Mouse (Mus musculus) heart, adult 18-20 months (tissue): ENCODE measurements around the gene Supt6. TPM values are rescaled to one million over a fixed set of nuclear protein-coding genes. Genes with fewer than 3 reads are reported as not detected.

ENCODE experiments used
- DNase-seq, 2 experiments: peaks; one replicate each; pipeline ENCODE4 v3.0.0; 2021 to 2022; ENCODE audit warnings: mixed read lengths in 1 of 2
- total RNA-seq, 2 experiments: library from RNA; stranded (reverse); gene quantifications; 2 replicates each; pipeline ENCODE4 v1.2.3; 2021

Supt6 gene
- total RNA-seq, 2 experiments from 2014 or later = 28.4 to 29.7 TPM

DNA sequence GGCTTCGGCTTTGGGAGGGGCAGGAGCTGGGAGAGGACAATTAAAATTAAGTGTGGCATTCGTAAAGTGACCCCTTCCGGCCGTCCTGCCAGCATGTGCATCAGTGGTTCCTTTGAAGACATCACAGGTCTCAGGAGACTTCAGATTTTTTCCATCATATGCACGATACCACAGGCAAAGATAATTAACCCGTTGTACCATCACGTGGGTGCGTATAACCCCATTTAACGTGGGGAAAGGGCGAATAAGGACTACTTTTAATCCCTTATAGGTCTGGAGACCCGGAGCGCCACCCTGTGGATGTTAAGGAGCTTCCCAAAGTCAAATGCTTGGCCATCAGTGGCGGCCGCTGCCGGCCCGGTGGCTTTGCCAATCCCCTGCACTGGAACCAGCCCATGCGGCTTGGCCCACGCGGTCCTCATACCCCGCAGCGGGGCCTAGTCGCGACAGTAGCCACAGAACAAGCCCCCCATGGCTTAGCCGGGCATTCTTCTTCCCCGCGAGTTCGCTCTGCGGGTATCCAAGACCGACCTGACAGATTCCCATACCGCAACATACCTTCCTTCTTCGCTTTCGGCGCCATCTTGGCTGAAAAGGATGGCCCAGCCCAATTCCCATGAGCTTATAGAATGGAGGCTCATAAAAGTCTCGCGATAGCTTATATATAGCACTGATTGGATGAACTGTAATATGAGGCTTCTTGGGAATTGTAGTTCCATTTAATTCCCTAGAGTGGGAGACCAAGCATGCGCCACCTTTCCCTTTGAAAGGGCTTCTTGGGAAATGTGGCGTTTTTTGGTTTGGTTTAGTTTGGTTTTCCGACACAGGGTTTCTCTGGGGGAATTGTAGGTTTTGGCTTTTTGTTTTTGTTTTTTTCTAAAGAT, 62.6 kb downstream of the Supt6 start, which contains the start of gene Rpl23a:
Rpl23a (minus strand) TSS at position 624 of the 884 bp plus-strand sequence.
- DNase-seq = peak; percentile 91

GRCm38 (mm10) chr11:78182450-78182849, 63.3 kb downstream of the Supt6 start:
- no peak for DNase-seq

DNA sequence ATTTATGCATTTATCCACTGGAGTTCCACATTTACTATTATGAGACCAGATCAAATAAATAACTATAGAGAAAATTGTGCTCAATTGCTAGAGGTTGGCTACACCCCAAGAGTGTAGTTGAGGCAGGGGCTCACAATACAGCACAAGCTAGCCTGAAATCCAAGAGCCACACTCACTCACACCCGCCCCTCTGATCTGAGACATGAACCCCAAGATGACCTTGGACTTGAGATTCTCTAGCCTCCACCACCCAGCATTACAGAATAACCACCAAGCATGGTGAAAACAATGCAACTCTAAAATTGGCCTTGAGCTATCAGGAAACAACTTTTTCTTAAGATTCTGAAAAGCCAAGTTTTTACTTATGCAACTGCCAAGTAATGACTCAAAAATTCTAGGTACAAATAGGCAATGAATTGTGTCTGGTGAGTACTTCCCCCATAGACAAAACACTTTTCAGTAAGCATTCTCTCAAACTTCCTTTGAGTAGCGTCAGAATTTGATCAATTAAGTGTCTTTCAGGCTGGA, 63.9 kb downstream of the Supt6 start:
- DNase-seq = no peak

GRCm38 (mm10) chr11:78180081-78180761, 65.6 kb downstream of the Supt6 start:
- no peak for DNase-seq

- no peak for DNase-seq
These were observed 66.3 kb downstream of the Supt6 start for GRCm38 (mm10) chr11:78179438-78179999.

GRCm38 (mm10) chr11:78178859-78179437, 66.8 kb downstream of the Supt6 start:
- DNase-seq = peak; percentile 57 to 68

DNA sequence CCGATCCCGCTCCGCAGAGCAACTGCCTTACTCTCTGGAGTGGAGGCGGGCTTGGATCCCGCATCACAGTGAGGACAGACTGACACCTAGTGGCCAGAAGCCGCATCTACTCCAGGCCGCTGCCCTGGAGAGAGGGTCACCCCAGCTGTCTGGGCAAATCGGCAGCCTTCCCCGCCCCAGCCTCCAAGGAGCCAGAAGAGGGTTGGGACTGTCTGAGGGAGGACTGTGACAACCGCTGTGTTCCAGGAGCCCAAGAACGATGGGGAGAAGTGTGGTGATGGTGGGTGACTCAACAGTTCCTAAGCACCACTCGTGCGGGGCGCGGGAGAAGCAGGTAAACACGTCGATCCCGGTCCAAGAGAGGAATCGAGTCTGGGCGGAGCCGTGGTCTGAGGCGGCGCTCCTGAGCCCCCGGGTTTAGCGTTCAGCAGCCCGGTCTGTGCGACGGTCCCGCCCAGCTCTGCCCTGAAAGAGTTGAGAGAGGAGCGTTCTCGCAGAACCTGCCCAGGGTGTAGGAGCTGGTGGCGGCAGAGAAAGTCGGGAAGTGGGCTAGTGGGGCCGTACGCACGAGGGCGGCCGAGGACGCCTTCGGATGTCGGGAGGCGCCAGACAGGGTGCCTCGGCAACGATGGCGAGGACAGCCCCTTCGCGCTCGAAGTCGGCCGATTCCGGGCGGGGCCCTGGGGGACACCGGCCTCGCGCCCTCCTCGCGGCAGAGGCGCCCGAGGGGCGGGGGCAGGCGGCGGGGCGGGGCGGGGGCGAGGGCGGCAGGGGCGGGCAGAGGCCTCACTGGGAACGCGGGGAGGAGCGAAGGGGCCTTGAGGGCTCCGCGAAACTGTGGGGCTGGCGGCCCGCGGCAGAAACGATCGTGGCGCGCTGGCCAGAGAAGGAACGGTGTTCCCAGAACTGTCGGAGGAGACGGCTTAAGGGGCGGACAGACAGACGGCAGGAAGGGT, 67.6 kb downstream of the Supt6 start:
- peak; percentile 97 for DNase-seq

DNA sequence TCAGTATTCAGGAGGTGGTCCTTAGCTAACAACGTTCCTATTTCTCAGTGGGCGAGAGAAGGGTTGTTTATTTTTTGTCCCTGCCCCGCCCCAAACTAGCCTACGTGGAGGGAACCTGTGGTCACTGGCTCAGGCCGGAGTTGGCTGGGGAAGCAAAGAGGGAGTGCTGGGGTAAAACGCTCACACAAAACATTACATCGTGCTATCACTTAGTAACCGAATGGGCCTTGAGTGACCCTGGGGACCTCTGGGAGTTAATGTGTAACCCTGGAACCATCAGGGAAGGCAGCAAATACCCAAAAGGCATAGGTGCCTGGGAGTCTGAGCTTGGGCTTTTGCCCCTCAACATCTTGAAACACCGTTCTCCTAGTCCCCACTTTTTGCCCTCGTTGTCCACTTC, 68.3 kb downstream of the Supt6 start:
- no peak for DNase-seq

DNA sequence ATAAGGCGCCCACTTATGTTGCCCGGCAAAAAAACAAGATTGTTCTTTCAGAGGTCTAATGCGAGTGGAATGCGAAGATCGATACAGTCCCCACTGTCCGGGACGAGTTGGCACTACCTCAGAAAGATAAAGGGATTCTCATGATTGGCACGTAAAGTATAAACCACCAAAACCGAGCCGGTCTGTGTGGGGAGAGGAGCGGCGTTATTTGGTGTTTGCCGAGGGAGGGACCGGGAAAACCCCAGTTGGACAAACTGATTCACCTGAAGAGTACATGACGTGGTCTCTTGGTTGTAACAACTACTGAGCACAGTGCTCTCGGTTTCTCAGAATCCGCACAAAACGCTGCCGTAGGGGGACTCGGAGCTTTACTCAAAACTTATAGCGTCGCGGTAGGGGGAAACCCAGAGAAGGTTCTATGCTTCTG, 68.9 kb downstream of the Supt6 start:
- no peak for DNase-seq

GRCm38 (mm10) chr11:78176402-78176862, 69.4 kb downstream of the Supt6 start, which contains the start of the genes Nek8 and Tlcd1:
TSS of gene Nek8 (minus strand) at chr11:78176675.
TSS of gene Tlcd1 (plus strand) at chr11:78176711.
- peak; percentile 95 to 96 for DNase-seq

DNA sequence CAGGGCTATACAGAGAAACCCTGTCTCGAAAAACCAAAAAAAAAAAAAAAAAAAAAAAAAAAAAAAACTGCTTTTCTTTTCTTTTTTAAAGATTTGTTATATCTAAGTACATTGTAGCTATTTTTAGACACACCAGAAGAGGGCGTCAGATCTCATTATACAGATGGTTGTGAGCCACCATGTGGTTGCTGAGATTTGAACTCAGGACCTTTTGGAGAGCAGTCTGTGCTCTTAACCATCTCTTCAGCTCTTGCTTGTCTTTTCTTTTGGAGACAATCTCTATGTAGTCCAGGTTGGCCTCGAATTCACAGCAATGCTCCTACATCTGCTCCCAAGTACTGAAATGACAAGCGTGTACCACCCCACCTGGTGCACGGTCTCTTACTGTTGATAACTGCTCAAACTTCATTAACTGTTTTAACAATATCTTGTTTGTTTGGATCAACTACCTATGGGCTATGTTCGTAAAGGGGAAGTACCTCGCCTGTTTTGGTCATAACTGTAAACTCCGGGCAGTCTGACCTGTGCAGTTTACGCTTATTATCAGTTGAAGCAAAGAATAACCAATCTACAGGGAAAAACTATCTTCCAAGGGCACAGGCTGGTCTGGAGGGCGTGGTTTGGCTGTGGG, 69.9 kb downstream of the Supt6 start:
- DNase-seq = no peak

DNA sequence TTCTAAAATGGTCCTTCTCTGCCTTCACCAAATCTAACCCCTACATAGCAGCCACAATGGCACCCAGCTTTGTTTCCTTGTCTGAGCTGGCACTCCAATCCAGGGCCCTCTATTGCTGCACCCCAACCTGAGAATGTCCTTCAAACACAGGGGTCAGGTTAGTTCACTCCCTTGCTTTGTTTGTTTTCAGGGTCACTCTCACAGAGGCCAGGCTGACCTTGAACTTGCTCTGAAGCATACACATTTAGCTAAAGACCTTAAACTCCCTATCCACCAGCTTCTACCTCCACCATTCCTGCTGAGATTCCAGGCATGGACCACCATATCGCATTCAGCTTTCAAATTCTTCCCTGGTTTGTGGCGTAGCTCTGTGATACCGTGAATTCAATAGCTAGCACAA, 71.3 kb downstream of the Supt6 start:
- no peak for DNase-seq

- no peak for DNase-seq
These were observed 72.9 kb downstream of the Supt6 start for GRCm38 (mm10) chr11:78172748-78173383.

GRCm38 (mm10) chr11:78172034-78172747, 73.6 kb downstream of the Supt6 start:
- DNase-seq = no peak

- DNase-seq = no peak
These were observed 74.5 kb downstream of the Supt6 start for GRCm38 (mm10) chr11:78171328-78171727.

DNA sequence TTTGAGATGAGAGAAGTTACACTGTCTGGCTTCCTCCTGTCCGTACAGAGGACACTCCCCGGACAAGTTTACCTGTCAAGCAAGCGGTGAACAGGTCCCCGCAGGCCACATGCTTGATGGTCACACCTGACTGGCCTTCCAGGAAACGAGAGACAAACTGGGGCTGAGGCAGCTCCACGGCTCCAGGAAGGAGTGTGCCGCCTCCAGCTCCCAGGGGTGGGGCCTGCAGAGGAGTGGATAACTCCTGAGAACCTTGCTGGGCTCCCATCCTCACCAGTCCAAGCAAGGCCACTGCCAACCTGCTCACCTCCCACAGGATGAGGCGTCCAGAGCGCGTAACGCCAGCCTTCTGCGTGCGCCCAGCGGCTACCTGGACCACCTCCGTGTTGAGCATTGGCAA, 75.5 kb downstream of the Supt6 start:
- no peak for DNase-seq

DNA sequence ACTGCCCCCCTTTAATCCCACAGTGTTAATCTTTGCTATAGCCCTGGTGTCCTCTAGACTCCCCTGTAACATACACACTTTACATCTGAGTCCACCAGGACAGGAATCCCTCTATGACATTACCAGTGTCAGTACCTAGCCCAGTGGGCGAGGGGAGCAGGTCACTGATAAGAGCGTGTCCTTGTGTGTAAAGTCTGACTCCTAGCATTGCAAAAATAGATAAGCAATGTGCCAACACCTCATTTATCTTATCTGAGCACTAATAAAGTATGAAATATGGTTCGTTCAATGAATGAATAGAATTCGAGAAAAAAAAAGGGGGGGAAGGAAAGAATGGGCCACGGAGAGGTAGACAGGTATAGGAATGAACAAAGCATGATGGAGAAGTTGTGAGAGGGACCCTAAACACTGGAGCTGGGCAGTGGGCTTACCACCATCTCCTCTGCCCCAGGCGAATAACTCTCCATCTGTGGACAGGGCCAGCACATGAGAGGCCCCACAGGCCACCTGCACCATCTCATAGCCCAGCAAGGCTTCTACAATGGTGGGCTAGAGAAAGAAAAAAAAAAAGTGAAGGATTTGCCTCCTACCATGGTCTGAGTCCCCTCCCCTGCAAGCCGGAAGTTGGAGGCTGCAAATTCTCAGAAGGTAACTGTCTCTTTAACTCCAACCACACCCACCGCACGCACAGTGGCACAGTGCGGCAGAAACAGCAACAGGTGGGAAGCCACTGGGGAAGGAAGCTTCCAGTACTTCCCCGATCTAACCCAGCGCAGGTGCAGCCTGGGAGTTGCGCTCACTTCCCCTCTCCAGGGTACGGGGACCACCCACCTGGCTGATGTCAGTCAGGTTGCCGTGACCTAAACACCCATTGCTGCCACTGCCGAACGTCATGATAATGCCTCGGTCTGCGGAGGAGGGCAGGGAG, 77.0 kb downstream of the Supt6 start:
- DNase-seq = no peak
